Mouse (Mus musculus): Measurements from ENCODE around the gene Baz1a. TPM values are rescaled to one million over a fixed set of nuclear protein-coding genes. Genes with fewer than 3 reads are reported as not detected.
"Not testable (repeated sequence)": the region's sequence is repeated elsewhere in the genome, so short reads cannot be mapped to it uniquely, and the experiment has no call there.

The Baz1a gene
- total and polyA plus RNA-seq, 2 experiments from 2014 or later, result 3.1 to 4.6 TPM

- Histone ChIP-seq H3K4me3 (ENCODE audit: low read length) (no peak overlapping the region), H3K27me3 (ENCODE audit: insufficient read depth, low read length) (no peaks in the 10 kb centered on the region), H3K9ac (replicated peaks; ENCODE audit: low read length) (no peak overlapping the region), H3K9me3 (ENCODE audit: low read length) (no peaks in the 10 kb centered on the region), H3K4me2 (ENCODE audit: low read depth, low read length) (no peak overlapping the region), H3K27ac (no peak overlapping the region), H3K4me1 (ENCODE audit: insufficient read depth, low read length) (no peaks in the 10 kb centered on the region), H3K36me3 (ENCODE audit: insufficient read depth, low read length) (no peaks in the 10 kb centered on the region)
- DNase-seq (ENCODE audit: low spot score) (no peak), ATAC-seq (no peak)
- TF ChIP-seq CTCF (IDR thresholded peaks at IDR 0.05; ENCODE audit: low read depth), result no peak
- WGBS, result 85% methylated on average over 6 of the region's 6 CpGs
Measured at GRCm38 (mm10) chr12:54946116-54946515, 68.0 kb downstream of the Baz1a start.

GRCm38 (mm10) chr12:54942586-54943157 is 71.5 kb downstream of the Baz1a start:
- H3K4me1 ChIP-seq (ENCODE audit: insufficient read depth, low read length); ATAC-seq; H3K27ac ChIP-seq; H3K9ac ChIP-seq (replicated peaks; ENCODE audit: low read length); H3K4me2 ChIP-seq (ENCODE audit: low read depth, low read length); H3K36me3 ChIP-seq (ENCODE audit: insufficient read depth, low read length); DNase-seq (ENCODE audit: low spot score); H3K4me3 ChIP-seq (ENCODE audit: low read length); H3K9me3 ChIP-seq (ENCODE audit: low read length); H3K27me3 ChIP-seq (ENCODE audit: insufficient read depth, low read length): not testable (repeated sequence)
- 87% methylated on average over 6 of the region's 6 CpGs for WGBS

GRCm38 (mm10) chr12:54937581-54938343 is 76.4 kb downstream of the Baz1a start:
- not testable (repeated sequence) for H3K27me3 ChIP-seq (ENCODE audit: insufficient read depth, low read length); H3K4me3 ChIP-seq (ENCODE audit: low read length); H3K36me3 ChIP-seq (ENCODE audit: insufficient read depth, low read length); ATAC-seq; H3K9me3 ChIP-seq (ENCODE audit: low read length); DNase-seq (ENCODE audit: low spot score); H3K9ac ChIP-seq (replicated peaks; ENCODE audit: low read length); H3K27ac ChIP-seq; H3K4me1 ChIP-seq (ENCODE audit: insufficient read depth, low read length); H3K4me2 ChIP-seq (ENCODE audit: low read depth, low read length)
- 97% methylated on average over 5 of the region's 5 CpGs for WGBS

GRCm38 (mm10) chr12:54910387-54910786 is 103.8 kb downstream of the Baz1a start:
- WGBS, result 91% methylated on average over 3 of the region's 3 CpGs
- DNase-seq (ENCODE audit: low spot score) (no peak), ATAC-seq (no peak)
- no peak overlapping the region for H3K27ac ChIP-seq
- no peak overlapping the region for H3K4me3 ChIP-seq (ENCODE audit: low read length)
- no peak overlapping the region for H3K9ac ChIP-seq (replicated peaks; ENCODE audit: low read length)
- H3K27me3 ChIP-seq (ENCODE audit: insufficient read depth, low read length), result no peaks in the 10 kb centered on the region
- no peaks in the 10 kb centered on the region for H3K9me3 ChIP-seq (ENCODE audit: low read length)
- no peaks in the 10 kb centered on the region for H3K4me1 ChIP-seq (ENCODE audit: insufficient read depth, low read length)
- no peak overlapping the region for H3K4me2 ChIP-seq (ENCODE audit: low read depth, low read length)
- H3K36me3 ChIP-seq (ENCODE audit: insufficient read depth, low read length), result peaks cover 8% of the 10 kb centered on the region; the same call in 1 of the 2 replicates
- no peak for TF ChIP-seq CTCF (IDR thresholded peaks at IDR 0.05; ENCODE audit: low read depth)

GRCm38 (mm10) chr12:54892559-54892958 is 121.6 kb downstream of the Baz1a start:
- H3K9ac ChIP-seq (replicated peaks; ENCODE audit: low read length); H3K4me3 ChIP-seq (ENCODE audit: low read length); ATAC-seq; H3K27me3 ChIP-seq (ENCODE audit: insufficient read depth, low read length); H3K4me1 ChIP-seq (ENCODE audit: insufficient read depth, low read length); H3K36me3 ChIP-seq (ENCODE audit: insufficient read depth, low read length); DNase-seq (ENCODE audit: low spot score); H3K4me2 ChIP-seq (ENCODE audit: low read depth, low read length); H3K27ac ChIP-seq; H3K9me3 ChIP-seq (ENCODE audit: low read length): not testable (repeated sequence)
- WGBS, result 57% methylated on average over 1 of the region's 2 CpGs

GRCm38 (mm10) chr12:54890426-54890825 is 123.7 kb downstream of the Baz1a start:
- Histone ChIP-seq H3K9ac (replicated peaks; ENCODE audit: low read length) (no peak overlapping the region), H3K9me3 (ENCODE audit: low read length) (no peaks in the 10 kb centered on the region), H3K4me2 (ENCODE audit: low read depth, low read length) (no peak overlapping the region), H3K4me1 (ENCODE audit: insufficient read depth, low read length) (no peaks in the 10 kb centered on the region), H3K27ac (no peak overlapping the region), H3K36me3 (ENCODE audit: insufficient read depth, low read length) (no peaks in the 10 kb centered on the region), H3K4me3 (ENCODE audit: low read length) (no peak overlapping the region), H3K27me3 (ENCODE audit: insufficient read depth, low read length) (no peaks in the 10 kb centered on the region)
- no peak for DNase-seq (ENCODE audit: low spot score)
- 92% methylated on average over 2 of the region's 2 CpGs for WGBS
- no peak for TF ChIP-seq CTCF (IDR thresholded peaks at IDR 0.05; ENCODE audit: low read depth)
- no peak for ATAC-seq

- H3K9ac ChIP-seq (replicated peaks; ENCODE audit: low read length), result no peak overlapping the region
- no peaks in the 10 kb centered on the region for H3K9me3 ChIP-seq (ENCODE audit: low read length)
- ATAC-seq (no peak), DNase-seq (ENCODE audit: low spot score) (no peak)
- no peak overlapping the region for H3K27ac ChIP-seq
- no peak for TF ChIP-seq CTCF (IDR thresholded peaks at IDR 0.05; ENCODE audit: low read depth)
- no peaks in the 10 kb centered on the region for H3K36me3 ChIP-seq (ENCODE audit: insufficient read depth, low read length)
- WGBS, result 85% methylated on average over 4 of the region's 4 CpGs
- H3K27me3 ChIP-seq (ENCODE audit: insufficient read depth, low read length), result no peaks in the 10 kb centered on the region
- H3K4me1 ChIP-seq (ENCODE audit: insufficient read depth, low read length), result no peaks in the 10 kb centered on the region
- no peak overlapping the region for H3K4me2 ChIP-seq (ENCODE audit: low read depth, low read length)
- H3K4me3 ChIP-seq (ENCODE audit: low read length), result no peak overlapping the region
Measured at GRCm38 (mm10) chr12:54887580-54888127, 126.5 kb downstream of the Baz1a start.

Data from hindbrain, postnatal 0 days (tissue).